Mouse (Mus musculus) liver, embryonic 14.5 days (tissue): Measurements from ENCODE around the gene Cgnl1. TPM values are rescaled to one million over a fixed set of nuclear protein-coding genes. Genes with fewer than 3 reads are reported as not detected.

Experiments used
- ATAC-seq: fragments of 200-750 bp; cut with Nextera tagmentation; 2 replicates; pipeline ENCODE4 v1.8.0; 2017; ENCODE audit warnings: moderate number of reproducible peaks, mild to moderate bottlenecking, moderate library complexity; ENCODE audit not compliant: insufficient read depth
- DNase-seq, 3 experiments: peaks; one replicate each; pipeline ENCODE4 v3.0.0-alpha.2; 2012 to 2013; ENCODE audit warnings: low read depth in 3 of 3, low spot score in 3 of 3
- H3K27ac ChIP-seq: fragments of 300-500 bp; sonication (generic); 2 replicates; pipeline ENCODE4 v1.5.1; 2014; ENCODE audit warnings: moderate library complexity, mild to moderate bottlenecking, control low read depth, inconsistent platforms
- H3K27me3 ChIP-seq: fragments of 300-500 bp; sonication (generic); 2 replicates; pipeline ENCODE4 v1.6.1; 2014; ENCODE audit warnings: mild to moderate bottlenecking, low read length, moderate library complexity; ENCODE audit not compliant: control insufficient read depth, insufficient read depth
- H3K36me3 ChIP-seq: fragments of 300-500 bp; sonication (generic); replicated peaks from 2 replicates; pipeline ENCODE4 v1.6.1; 2014; ENCODE audit warnings: low read depth; ENCODE audit not compliant: control insufficient read depth, insufficient read depth
- H3K4me1 ChIP-seq, 2 experiments: fragments of 200-500 bp in 1 of 2; fragments of 300-500 bp in 1 of 2; sonication (generic) in 1 of 2; replicated peaks; 2 replicates each; pipeline ENCODE4 v1.6.1; 2012 to 2014; ENCODE audit warnings: antibody characterized with exemption in 1 of 2, inconsistent platforms in 1 of 2, low read length in 1 of 2; ENCODE audit not compliant: control insufficient read depth in 2 of 2, insufficient read depth in 2 of 2
- H3K4me2 ChIP-seq: fragments of 300-500 bp; sonication (generic); 2 replicates; pipeline ENCODE4 v1.6.1; 2014; ENCODE audit warnings: low read depth, mild to moderate bottlenecking, control low read depth, moderate library complexity
- H3K4me3 ChIP-seq, 2 experiments: fragments of 200-500 bp in 1 of 2; fragments of 300-500 bp in 1 of 2; sonication (generic) in 1 of 2; 2 replicates each; pipeline ENCODE4 v1.5.1; 2012 to 2014; ENCODE audit warnings: low read depth in 2 of 2, low read length in 2 of 2, mild to moderate bottlenecking in 2 of 2, control low read depth in 1 of 2, inconsistent platforms in 1 of 2, moderate library complexity in 1 of 2; ENCODE audit not compliant: insufficient read depth in 1 of 2
- H3K9ac ChIP-seq: fragments of 300-500 bp; sonication (generic); replicated peaks from 2 replicates; pipeline ENCODE4 v1.6.1; 2014; ENCODE audit warnings: mild to moderate bottlenecking, control low read depth, moderate library complexity
- H3K9me3 ChIP-seq: fragments of 300-500 bp; sonication (generic); 2 replicates; pipeline ENCODE4 v1.6.1; 2016; ENCODE audit warnings: low read length, mixed read lengths; ENCODE audit not compliant: control insufficient read depth
- CTCF ChIP-seq: IDR thresholded peaks from 2 replicates; pipeline ENCODE4 v1.5.1; 2016; ENCODE audit warnings: antibody characterized with exemption, low read depth, control low read depth
- EP300 ChIP-seq: IDR thresholded peaks from 2 replicates; pipeline ENCODE4 v1.6.1; 2016; ENCODE audit warnings: antibody characterized with exemption, low read depth
- WGBS: fragments of 180-500 bp; shearing (Covaris S2); extraction: QIAGEN DNeasy Blood & Tissue Kit; methylation state at CpG from one replicate; pipeline ENCODE4 v1.1.7; 2014; ENCODE audit not compliant: insufficient replicate concordance; 5-methylcytosine and 5-hydroxymethylcytosine counted together
- polyA plus RNA-seq, 2 experiments: library from polyadenylated mRNA; depleted of rRNA in 1 of 2; stranded (reverse) in 1 of 2; unstranded in 1 of 2; fragments of >200 nt; fragmentation: Nextera tagmentation in 1 of 2; extraction: Ambion mirVana in 1 of 2; gene quantifications; 2 replicates each; pipeline versions ENCODE4 v1.2.1 to v1.2.3; 2012 to 2014

Gene Cgnl1
- polyA plus RNA-seq, 2 experiments: 1.2 to 1.8 TPM

- Histone ChIP-seq H3K36me3 (no peaks in the 10 kb centered on the region), H3K27me3 (no peaks in the 10 kb centered on the region; the same call in 1 of the 2 replicates), H3K4me2 (no peak overlapping the region), H3K4me1 (peaks cover 0 to 8% of the 10 kb centered on the region in 2 experiments; a peak in 2 of 4 replicates), H3K4me3 (no peak overlapping the region), H3K9ac (no peak overlapping the region), H3K27ac (no peak overlapping the region), H3K9me3 (no peaks in the 10 kb centered on the region)
- WGBS: 37% methylated on average over 2 of the region's 2 CpGs
- no peak for TF ChIP-seq CTCF
- no peak for TF ChIP-seq EP300
- ATAC-seq (no peak), DNase-seq (no peak)
Measured at GRCm38 (mm10) chr9:71588930-71589592, 182.3 kb downstream of the Cgnl1 start.

GRCm38 (mm10) chr9:71586408-71586807, 185.0 kb downstream of the Cgnl1 start:
- Histone ChIP-seq H3K4me1 (peaks cover 0 to 3% of the 10 kb centered on the region in 2 experiments; a peak in 1 of 4 replicates), H3K9ac (no peak overlapping the region), H3K4me2 (no peak overlapping the region), H3K27me3 (no peaks in the 10 kb centered on the region; the same call in 1 of the 2 replicates), H3K9me3 (no peaks in the 10 kb centered on the region), H3K4me3 (no peak overlapping the region), H3K36me3 (no peaks in the 10 kb centered on the region), H3K27ac (no peak overlapping the region)
- DNase-seq: no peak
- ATAC-seq: no peak
- TF ChIP-seq CTCF (no peak), EP300 (no peak)
- 36% methylated on average over 3 of the region's 3 CpGs for WGBS

GRCm38 (mm10) chr9:71582771-71583170, 188.6 kb downstream of the Cgnl1 start:
- 19% methylated on average over 1 of the region's 1 CpGs for WGBS
- no peak for DNase-seq
- no peaks in the 10 kb centered on the region for H3K36me3 ChIP-seq
- H3K27me3 ChIP-seq: no peaks in the 10 kb centered on the region
- H3K4me2 ChIP-seq: no peak overlapping the region
- no peak overlapping the region for H3K4me3 ChIP-seq
- no peak for ATAC-seq
- TF ChIP-seq EP300 (no peak), CTCF (no peak)
- no peaks in the 10 kb centered on the region for H3K9me3 ChIP-seq
- H3K9ac ChIP-seq: no peak overlapping the region
- H3K4me1 ChIP-seq: no peaks in the 10 kb centered on the region
- H3K27ac ChIP-seq: no peak overlapping the region

GRCm38 (mm10) chr9:71578896-71579564, 192.4 kb downstream of the Cgnl1 start:
- no peak overlapping the region for H3K4me3 ChIP-seq
- no peak overlapping the region for H3K4me2 ChIP-seq
- ATAC-seq (no peak), DNase-seq (no peak)
- H3K9ac ChIP-seq: no peak overlapping the region
- TF ChIP-seq CTCF (no peak), EP300 (no peak)
- 69% methylated on average over 7 of the region's 7 CpGs for WGBS
- H3K36me3 ChIP-seq: no peaks in the 10 kb centered on the region
- no peak overlapping the region for H3K27ac ChIP-seq
- no peaks in the 10 kb centered on the region for H3K9me3 ChIP-seq
- no peaks in the 10 kb centered on the region for H3K4me1 ChIP-seq
- H3K27me3 ChIP-seq: no peaks in the 10 kb centered on the region

Other genes starting within 250 kb of the Cgnl1 start
- 0.82 and 1.8 TPM in 2 replicates for gene Myzap, start 179.2 kb downstream of the Cgnl1 start, polyA plus RNA-seq (2012; rRNA removed)
- 1.6 and 2.5 TPM in 2 replicates for gene Myzap, start 179.2 kb downstream of the Cgnl1 start, polyA plus RNA-seq (2014; fragmentation: Nextera tagmentation; extraction: Ambion mirVana)